Mouse (Mus musculus) mesoderm, embryonic 11.5 days (tissue): ENCODE measurements around the gene Tsga10.
A peak's percentile ranks its signal among the peaks of the same experiment; 100 is the strongest.
"Not testable (repeated sequence)": the region's sequence is repeated elsewhere in the genome, so short reads cannot be mapped to it uniquely, and the experiment has no call there.

Experiments used
- DNase-seq: peaks from one replicate; pipeline ENCODE4 v3.0.0-alpha.2; 2012; ENCODE audit warnings: low read depth, low spot score

Gene Tsga10

GRCm38 (mm10) chr1:37719761-37720640 is 146.2 kb downstream of the Tsga10 start, which contains the start of gene 2010300C02Rik:
Gene 2010300C02Rik (minus strand): TSS chr1:37720085.
- DNase-seq = peak; percentile 66

DNA sequence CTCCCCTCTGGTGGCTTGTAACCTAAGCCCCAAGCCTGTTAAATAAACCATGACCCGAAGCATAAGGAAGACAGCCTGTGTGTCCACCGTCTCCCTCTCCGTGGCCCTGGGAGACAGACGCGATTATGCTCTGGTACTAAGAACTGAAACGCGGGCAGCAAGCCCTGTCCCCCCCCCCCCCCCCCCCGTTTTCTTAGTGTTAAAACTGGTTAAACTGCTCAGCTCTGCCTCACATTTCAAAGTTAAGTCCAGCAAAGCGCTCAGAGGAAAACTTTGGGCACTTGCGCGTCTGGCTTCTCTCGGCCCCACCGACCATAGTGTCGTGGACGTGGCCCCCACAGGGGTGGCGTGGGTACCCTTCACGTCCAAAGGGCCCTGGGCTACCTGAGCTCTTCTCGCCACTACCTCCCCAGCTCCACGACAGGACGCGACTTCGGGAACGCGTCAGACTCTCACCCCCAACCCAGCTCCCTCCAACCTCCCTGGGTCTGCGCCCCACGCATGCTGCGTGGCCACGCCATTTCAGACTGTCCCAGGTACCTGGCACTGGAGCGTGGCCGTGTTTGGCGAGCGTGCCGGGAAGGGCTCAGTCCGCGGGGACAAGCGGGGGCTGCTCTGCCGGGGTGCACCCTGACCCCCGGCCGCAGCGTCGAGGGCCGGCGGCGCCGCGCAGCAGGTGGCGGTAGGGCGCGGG is 147.1 kb downstream of the Tsga10 start:
- DNase-seq = peak; percentile 7

GRCm38 (mm10) chr1:37718516-37718915 is 147.7 kb downstream of the Tsga10 start:
- DNase-seq = no peak

DNA sequence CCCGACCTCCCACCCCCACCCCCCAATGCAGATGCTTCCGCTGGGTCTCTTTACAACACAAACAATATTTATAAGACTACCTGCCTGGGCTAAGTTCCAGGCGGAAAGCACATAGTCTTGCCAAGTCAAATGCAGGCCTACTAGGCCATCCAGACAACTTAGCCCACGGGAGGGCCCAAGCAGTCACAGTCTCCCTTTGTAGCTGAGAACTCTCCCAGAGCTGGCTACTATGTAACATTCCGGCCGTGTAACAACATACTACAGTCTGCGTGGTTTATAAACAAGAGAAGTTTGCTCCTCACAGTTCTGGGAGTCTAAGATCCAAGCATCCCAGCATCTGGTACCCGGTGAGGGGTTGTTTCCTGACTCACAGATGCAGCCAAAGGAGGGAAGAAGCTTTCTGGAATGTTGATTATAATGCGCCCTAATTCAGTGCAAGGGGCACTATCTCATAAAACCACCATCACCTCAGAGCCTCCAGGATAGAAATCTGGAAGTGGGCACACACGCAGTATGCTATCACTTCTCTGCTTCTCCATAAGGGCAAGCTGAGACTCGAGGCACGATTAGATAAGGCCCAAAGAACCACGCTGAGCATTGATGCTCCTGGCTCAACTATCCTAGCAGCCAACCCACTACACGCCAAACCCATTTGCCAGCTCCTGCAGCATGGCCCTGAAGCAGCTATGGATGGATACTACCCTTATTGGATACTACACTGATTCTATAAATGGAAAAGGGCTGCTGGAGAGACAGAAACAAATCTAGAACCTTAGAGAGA is 148.6 kb downstream of the Tsga10 start:
- no peak for DNase-seq

DNA sequence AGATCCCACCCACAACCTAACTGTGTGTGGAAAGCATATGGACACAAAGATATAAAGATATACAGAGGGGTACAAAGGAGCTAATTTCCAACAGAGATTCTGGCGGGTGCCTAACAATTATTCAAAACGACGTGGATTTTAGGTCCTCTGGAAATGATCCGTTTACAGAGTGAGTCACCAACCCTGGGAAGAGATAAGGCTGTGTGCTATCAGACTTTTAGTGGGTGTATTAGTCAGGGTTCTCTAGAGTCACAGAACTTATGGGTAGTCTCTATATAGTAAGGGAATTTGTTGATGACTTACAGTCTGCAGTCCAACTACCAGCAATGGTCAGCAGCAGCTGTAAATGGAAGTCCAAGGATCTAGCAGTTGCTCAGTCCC is 153.9 kb downstream of the Tsga10 start:
- not testable (repeated sequence) for DNase-seq

GRCm38 (mm10) chr1:37711596-37712356 is 154.5 kb downstream of the Tsga10 start:
- no peak for DNase-seq

DNA sequence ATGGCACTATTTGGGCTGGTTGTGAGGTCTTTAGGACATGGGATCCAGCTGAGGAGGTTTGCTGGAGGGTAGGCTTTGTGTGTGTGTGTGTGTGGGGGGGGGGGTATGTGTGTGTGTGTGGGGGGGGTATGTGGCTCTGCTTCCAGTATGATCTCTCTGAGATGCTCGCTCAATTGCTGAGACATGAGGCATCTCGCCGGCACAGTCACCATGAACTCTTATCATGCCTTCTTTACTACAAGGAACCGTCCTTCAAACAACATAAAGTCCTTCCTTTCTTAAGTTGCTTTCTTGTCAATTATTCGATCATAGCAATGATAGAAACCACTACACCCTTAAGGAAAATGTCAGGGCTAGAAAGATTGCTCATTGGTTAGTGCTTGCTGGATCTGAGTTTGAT is 155.1 kb downstream of the Tsga10 start:
- no peak for DNase-seq

DNA sequence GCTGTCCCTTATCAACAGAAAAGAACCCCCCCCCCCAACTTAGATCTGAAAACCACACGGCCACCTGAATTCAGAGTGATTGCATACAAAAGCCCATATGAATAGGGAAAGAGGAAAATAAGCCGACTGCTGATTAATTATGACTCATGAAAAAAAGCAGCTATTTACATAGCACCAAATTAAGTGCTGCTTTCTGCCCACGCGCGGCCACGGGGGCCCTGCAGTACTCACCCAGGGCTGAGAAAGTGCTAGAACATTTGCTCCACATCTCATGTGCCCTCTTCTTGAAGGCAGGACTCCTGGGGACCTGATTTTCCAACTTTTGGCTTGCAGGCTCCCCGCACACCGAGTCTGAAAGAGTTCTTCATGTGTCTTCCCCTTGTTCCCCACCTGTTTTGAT is 156.5 kb downstream of the Tsga10 start:
- DNase-seq = no peak

GRCm38 (mm10) chr1:37708270-37708955 is 157.8 kb downstream of the Tsga10 start:
- no peak for DNase-seq
